Mouse (Mus musculus) brain, embryonic 18.5 days (tissue): ENCODE measurements around the gene Lrmda.
A peak's percentile ranks its signal among the peaks of the same experiment; 100 is the strongest.

ENCODE experiments used
- DNase-seq: peaks from one replicate; pipeline ENCODE4 v3.0.0-alpha.2; 2012; ENCODE audit warnings: low read depth, low spot score

Lrmda gene

DNA sequence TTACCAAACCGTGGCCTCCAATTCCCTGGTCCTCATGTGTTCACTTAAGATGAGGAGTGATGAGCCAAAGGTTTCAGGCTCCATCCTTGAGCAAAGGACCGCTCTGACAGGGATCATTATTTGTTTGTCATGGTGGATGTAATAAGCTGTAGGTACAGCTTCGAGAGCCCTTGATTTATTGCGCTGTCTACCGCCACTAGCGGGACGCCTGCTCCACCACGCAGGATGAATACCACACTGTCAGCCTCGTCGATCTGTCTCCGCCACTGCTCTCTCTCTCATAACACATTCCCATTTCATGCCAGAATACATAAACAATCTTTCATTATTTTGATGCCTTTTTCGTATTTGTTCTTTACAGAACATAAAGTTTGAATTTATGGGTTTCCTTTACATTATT lies 235.9 kb downstream of the Lrmda start:
- no peak for DNase-seq

DNA sequence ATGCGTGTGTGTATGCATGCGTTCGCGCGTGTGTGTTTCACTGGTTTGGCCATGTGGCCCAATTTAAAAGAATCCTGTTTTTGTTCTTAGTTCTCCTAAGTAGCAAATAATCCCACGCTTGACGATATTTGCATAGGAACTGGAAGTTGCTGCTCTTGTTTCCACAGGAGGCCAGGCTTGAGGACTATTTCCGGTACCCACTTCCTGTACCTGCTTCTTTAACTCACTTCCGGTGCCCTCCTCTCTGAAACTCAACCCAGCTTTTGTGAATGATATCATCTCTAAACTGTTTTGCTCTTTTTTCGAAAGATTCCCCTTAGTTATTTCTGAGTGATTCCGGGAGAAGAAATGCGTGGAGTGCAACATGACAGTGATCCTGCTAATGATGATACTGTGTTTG lies 236.8 kb downstream of the Lrmda start:
- no peak for DNase-seq

DNA sequence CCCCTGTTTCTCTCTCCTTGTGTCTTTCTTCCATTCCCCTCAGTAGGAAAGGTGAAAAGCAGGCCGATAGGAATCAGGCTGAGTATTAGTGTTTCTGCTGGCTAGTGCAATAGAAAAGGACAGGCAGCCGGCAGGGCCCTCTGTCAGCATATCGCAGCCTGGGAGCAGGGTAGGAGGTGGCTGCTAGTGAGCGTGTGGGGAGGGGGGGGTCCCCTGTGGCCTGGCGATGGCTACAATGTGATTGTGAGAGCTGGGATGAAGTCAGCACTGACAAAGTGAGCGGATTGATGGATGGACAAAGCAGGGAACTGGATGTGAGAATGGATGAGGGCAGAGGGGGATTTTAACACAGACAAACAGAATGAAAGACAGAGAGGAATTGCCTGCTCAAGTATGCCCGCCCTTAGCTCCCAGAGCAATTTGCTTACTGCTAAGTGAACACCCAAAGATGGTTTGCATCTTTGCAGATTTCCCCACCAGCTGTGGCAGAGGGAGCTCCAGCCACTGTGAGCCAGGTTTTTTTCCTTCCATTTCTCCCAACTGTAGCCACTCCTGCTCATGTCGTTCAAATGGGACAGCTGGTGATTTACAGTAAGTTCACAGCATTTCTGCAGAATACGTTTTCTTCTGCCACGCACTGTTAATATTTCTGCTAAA lies 240.0 kb downstream of the Lrmda start:
- no peak for DNase-seq

DNA sequence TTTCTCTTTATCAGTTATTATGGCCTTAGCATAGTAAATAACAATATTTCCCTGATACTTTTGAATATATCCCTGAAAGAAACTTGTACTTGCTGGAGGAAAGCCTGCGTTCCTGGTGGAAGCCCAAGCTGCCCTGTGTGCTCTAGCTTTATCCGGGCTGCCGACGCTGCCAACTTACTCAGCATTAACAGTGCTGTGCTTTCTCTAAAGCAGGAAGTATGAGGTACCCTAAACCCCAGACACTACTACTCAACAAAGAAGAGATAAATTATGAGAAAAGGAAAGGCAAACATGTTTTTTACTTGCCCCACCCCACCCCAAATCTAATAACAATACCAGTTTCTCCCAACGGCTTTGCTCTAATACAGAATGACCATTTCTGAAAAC lies 240.5 kb downstream of the Lrmda start:
- DNase-seq: no peak

DNA sequence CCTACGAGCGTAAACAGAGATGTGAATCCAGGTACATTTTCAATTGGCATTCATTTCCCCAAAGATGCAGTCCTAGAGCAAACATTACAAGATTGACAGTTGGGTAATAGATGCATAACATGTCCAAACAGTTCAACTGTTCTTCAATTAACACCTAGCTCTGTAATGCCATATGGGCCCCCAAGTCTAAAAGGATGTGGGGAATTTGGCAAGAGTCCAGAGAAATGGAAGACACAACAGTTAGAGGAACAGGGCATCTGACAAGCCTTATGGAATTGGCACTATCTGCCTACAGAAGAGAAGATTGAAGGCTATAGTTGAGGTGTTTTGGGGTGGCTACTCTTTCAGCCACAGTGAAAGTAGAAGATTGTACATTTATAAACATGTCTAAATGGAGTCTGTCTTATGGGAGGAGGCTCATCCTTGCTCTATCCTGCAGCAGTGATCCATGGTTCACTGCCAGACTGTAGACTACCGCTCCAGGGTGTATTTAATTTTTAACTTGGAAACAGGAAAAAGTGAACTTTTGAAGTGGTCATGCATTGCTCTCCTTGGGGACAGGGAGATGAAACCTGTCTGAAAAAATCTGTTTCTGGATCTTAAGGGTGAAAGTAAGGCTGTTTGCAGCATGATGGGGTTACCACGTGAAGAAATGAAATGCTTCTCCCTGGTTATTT lies 245.9 kb downstream of the Lrmda start:
- DNase-seq: no peak

DNA sequence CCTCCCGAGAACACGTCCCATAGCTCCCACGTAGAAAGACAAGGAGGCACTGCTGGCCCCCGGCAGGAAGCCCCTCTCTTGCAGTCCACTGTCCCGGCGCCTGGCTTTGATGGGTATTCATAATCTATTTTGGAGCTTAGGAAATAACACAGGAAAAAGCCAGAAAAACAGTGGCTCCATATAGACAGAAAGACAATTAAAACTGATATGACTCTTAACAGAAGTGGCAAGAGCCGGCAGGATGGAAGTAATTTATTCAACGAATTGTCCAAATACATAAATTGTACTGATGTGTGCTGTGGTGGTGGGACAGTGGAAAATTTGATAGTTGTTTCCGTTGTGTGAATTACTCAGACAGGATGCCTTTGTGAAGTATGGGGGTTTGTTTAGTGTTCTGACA lies 250.3 kb downstream of the Lrmda start:
- no peak for DNase-seq

DNA sequence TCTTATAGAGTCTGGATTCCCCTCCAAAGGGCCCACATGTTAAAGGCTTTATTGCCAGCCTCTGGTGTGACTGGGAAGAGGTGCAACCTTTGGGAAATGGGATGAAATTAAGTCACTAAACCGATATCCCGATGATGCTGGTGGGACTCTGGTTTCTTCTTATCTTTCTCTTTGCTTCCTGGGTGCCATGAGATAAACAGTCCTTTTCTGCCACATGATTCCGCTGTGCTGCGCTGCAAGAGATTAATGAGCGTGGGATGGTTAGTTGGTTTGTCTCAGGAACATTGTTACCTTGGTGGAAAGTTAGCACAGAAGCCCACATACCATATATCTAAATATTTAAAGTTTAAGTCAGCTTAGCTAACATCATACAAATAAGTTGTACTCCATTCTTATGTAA lies 258.5 kb downstream of the Lrmda start:
- DNase-seq: no peak

DNA sequence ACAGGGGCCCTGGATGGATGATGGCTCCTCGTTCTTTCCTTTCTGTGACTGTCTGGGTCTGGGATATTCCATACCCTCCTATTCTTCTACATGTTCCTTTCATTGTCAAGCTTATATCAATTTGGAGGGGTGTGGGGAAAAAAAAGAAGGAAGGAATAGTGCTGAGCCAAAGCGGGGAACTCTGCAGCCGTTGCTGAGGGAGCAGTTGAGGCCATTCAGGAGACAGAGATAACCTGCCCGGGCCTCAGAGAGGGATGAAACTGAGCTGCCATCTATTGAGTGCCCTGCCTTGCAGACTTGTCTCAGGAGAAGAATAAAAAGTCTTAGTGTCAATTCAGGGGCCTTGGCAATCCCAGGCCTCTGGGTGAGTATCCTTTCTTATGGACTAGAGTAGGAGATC lies 260.1 kb downstream of the Lrmda start:
- DNase-seq: no peak

DNA sequence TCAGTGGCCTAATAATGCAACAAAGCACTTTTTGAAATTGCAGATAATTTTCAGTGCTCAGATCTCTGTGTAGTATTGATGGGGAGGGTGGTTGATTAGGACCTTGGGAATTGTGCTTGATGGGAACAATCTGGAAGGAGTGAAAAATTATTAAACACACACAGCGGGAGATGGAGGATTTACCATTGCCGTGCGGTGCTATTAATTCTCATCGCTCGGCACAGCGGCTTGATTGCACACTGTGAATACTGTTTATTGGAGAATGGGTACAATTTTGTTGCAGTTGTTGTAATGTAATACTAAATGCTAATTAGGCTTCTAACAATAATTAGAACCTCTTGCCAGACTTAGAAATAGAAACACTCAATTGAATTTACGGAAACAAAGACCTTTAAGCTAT lies 262.1 kb downstream of the Lrmda start:
- DNase-seq: no peak

DNA sequence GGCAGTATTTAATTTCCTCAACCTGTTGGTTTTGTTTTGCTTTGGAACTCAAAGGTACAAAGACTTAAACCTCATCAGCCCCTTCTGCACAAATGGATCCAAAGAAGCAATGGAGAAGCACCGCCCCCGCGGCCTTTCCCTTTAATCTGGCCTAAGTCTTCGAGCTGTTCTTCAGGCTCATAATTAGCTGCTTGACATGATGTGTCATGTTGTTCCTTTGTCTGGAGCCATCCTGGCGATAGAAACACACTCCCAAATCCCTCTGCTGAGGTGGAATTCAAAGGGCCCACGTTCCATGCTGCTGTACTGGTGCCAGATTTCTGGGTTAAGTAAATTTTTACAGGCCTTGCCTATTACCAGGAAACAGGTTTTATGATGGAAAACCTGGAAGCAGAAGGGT lies 263.3 kb downstream of the Lrmda start:
- no peak for DNase-seq

DNA sequence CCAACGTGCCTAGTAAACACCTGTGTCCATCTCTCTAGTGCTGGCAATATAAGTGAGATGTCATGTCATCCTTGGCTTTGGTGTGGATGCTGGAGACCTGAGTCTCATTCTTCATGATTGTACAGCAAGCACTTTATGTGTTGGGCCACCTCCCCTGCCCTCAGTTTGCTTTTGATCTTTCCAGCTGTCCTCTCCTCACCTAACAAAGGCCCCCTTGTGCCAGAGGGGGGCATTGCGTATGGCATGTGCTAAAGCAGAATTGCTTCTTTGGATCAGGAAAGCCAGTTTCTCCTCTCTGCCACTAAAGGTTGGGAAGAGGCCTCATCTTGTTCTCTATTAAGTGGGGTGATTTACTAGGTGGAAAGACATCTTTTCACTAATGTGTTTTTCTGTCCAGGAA lies 264.2 kb downstream of the Lrmda start:
- no peak for DNase-seq

DNA sequence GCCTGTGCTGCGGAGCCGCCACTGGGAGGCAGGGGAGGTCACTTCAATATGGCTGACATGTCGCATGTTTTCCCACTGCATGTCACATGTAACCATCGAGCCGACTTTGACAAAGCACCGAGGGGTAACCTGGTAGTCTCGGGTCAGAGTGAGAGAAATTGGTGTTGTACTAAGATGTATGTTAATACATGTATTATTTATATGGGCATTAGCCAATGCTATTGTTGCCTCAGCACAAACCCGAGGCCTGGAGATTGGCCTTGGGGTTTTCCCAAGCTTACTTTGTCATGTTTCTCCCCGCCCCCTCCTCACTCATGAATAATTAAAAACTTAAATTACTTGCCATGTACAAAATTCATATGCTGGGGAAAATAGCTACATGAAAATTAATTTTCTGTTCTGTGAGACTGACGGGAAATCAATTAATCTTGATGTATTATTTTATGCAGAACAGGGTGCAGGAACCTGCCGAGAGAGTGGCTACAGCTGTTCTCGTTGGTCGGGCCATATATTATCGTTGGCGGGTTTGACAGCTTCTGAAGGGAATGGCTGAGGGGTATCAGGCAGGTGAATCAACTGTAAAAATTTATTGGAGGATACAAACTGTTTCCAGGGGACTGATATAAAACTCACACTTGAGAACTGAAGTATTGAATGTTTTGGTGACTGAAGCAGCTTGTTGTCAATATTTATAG lies 265.5 kb downstream of the Lrmda start:
- no peak for DNase-seq

DNA sequence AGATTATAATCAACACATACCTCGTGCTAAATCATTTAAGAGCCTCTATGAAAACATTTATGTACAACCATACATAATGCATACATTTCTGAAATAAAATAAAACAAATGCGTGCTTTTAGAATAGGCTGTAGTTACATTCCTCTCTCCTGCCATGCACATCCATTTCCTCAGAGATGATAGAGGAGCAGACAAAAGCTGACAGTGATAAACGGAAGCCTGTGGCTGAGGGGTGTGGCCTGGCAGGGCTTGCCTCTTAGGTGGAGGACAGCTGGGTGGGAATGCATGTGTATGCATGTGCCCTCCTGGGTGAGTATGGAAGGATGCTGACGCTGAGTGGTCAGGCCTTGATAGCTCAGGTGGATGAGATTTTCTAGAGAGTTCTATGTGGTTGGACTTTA lies 266.3 kb downstream of the Lrmda start:
- no peak for DNase-seq

DNA sequence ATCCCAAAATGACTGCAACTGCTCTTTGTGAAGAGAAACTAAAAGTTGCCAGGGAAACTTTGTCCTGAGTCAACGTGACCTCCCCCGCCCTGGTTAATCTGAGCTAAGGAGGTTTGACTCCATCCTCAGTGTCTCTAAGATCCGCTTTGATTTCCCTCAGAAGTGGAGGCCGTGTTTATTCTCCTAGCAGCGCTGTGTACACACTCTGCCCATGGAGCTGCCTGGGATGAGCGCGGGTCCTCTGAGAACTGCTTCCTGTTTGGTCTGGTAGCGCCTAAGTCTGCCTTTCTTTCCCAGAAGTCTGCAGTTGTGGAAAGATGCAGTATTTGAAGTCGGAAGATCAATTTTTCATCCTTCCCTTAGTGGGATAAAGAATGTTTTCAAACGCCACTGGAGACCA lies 268.7 kb downstream of the Lrmda start:
- no peak for DNase-seq

DNA sequence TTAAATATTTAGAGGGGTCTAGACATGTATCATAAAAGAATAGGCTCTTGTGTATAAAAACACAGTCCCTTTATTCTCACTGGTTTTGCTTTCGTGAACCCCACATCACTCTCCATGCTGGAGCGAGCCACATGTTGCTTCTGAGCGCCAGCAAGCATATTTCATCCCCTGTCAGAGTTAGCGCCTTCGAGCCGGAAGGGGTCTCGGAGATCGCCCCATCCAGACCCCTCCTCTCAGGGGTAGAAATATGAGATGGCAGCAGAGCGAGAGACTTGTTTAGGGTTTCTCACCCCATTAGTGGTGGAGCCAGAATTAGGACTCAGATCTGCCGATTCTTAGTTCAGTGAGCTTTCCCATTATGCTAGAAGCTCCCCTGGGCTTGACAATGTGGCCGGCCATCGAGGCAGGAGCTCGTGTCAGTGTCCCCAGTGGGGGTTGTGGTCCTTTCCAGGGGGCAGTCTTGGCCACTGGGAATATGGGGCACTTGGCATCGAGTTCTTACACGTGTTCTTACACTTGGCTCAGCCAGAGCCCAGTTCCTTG lies 269.9 kb downstream of the Lrmda start:
- DNase-seq: no peak

DNA sequence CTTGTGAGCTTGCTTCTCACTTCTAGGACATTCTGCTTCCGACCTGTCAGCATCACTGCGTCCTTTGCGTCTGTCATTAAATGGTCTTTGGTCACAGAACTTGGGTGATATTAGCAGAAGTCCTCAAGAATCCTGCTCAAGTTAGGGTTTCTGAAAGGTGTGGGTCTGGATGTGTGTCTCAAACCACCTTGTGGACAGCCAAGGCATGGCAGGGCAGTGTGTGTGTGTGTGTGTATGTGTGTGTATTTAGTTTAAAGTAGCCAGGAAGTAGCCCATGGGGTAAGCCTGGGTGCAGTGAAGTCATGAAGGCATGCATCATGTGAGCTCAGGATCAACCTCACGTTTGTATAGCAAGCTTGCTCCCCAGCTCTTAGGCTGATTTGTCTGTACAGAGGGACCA lies 274.9 kb downstream of the Lrmda start:
- DNase-seq: no peak

DNA sequence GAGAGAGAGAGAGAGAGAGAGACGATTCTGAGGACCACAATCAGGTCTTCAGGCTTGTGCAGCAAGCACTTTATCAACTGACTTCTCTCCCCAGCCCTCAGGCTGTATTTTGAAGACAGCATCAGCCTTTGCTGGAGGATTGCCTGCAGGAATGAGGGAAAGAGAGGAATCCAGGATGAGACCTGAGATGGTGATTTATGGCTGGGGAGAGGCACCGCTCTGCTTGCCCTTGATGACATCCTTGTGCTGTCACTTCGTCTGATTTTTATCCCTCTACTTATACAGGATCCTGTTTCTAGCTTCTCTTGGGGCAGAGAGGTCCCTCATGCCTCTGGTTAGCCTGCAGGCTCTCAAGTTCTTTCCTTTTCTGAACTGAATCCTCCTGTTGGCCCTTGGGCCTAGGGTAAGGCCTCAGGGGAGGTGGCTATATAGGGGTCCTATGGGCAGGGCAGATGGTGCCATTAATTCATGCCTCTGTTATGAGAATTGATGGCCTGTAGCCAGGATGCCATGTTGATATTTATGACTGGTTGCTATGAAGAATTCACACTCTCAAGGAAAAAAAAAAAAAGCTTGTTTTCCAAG lies 277.2 kb downstream of the Lrmda start:
- no peak for DNase-seq

DNA sequence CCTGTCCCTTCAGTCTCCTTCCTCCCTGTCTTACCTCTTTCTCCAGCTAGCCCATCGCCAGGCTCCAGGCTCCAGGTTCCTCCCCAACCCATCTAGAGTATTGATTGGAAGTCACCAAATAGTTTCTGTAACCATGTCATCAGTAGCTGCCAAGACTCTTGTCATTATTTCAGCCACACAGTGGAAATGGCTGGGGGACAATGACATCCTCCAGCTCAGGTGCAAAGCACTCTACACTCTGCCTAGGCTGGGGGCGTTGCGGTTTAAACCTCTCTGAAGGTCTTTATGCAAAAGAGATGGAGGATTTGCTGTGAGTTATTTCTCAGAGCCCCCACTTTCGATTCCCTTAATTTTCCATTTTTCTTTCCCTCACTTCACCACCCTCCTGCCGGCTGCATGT lies 287.2 kb downstream of the Lrmda start:
- DNase-seq: no peak

DNA sequence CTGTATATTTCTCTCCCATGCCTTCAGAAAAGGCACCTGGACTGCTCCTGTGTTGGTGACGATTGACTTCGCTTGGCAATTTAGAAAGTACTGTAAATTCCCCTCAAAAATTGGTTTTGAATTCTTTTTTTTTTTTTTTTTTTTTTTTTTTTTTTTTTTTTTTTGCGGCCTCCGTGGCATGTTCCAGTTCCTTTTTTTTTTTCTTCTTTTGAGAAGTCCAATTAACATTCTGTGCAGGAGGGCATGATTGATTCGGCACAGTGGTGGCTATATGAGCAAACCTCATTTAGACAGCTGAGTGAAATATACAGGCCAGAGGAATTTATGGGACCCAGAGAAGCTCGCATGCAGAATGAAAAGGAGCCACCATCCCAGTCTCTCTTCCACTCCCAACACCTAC lies 288.5 kb downstream of the Lrmda start:
- DNase-seq: no peak

DNA sequence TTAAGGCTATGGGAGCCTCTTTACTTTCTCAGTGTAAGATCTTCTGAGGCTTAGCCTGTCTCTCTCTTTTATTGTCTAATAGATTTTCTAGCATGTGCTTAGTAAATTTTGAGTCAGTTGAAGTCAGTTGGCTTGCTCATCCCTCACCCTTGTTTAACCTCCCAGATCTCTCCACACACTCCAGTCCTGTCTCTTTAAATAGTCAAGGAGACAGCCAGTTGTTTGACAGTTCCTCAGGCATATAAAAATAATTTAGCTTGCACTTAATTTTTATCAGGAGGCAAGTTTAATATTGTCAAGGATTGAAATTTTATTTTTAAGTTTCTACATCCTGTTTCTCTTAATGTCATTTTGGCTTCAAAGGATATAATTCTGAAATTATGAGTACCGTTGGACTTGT lies 303.5 kb downstream of the Lrmda start:
- DNase-seq: no peak

DNA sequence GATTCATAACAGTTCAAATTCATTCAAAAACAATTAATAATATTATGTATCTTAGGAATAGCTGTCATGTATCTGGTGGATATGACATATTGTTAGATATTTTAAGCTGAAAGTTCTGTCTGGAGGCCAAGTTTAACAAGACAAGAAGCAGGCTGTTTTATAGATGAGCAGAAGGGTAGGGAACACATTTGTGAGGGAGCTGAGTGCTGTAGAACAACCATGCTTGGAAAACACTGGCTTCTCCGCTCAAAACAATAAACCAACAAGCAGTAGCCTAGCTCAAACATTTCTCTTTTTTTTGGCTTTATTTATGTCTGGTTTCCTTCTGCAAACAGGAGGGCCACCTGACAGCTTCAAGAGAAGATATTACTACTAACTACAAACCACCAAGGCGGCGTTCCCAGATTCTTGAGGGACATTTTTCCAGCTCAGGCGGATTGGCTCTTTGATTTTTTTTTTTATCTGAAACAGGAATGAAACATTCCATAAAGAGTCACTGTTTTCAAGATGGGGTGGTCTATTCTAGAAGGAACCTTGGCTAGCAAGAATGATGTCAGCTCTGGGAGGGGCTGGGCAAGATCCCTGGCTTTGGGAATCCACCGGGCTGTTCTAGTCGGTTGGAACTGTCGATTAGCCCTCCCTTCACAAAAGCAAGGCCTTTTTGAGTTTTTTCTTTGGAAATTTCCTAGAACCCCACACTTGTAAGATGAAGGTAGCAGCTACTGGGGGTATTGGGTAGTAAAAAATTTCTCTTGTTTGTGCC lies 304.2 kb downstream of the Lrmda start:
- peak; percentile 36 for DNase-seq
